Mouse (Mus musculus) megakaryocyte progenitor cell, adult 5-6 weeks (primary cell): ENCODE data around the gene Anks1b. TPM values are rescaled to one million over a fixed set of nuclear protein-coding genes. Genes with fewer than 3 reads are reported as not detected.
A peak's percentile ranks its signal among the peaks of the same experiment; 100 is the strongest.

Experiments used
- ATAC-seq: replicated peaks from 2 replicates; pipeline ENCODE4 v1.8.0; 2016; ENCODE audit warnings: mild to moderate bottlenecking, moderate TSS enrichment, inconsistent platforms; ENCODE audit not compliant: poor library complexity
- total RNA-seq, 2 experiments: library from RNA; stranded (forward) in 1 of 2; stranded (reverse) in 1 of 2; fragments of 157-497, 149-512 nt in 1 of 2; fragments of 200-1000 nt in 1 of 2; gene quantifications; 2 replicates each; pipeline versions ENCODE4 v1.2.3 to v1.2.4; 2015 to 2017

Gene Anks1b
- total RNA-seq, 2 experiments from 2014 or later: not detected

DNA sequence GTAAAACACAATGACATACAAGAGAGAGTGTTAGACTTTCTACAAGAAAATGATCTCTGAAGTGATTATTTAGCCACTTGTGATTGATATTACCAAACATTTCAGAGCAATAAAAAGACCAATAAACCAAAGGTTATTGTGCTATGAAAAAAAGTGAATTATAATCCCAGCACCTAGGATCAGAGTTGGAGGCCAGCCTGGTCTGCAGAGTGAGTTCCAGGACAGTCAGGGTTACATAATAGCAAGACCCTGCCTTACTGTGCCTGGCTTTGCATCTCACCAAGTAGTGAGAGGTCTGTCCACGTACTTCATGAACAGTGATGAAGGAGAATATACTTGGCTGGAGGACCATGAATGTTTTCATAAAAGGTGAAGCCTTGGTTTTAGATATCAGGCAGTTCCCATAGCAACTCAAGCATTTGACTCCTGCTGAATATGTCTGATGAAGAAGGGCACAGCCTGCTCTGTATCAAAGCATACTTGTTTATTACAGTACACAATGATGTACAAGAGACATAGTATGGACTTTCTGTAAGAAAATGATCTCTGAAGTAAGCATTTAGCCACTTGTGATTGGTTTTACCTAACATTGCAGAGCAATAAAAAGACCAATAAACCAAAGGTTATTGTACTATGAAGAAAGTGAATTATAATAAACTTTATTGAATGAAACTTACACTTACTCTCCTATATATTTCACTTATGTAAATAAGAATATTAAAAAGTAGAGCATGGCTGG is 484.0 kb downstream of the Anks1b start:
- ATAC-seq: no peak

DNA sequence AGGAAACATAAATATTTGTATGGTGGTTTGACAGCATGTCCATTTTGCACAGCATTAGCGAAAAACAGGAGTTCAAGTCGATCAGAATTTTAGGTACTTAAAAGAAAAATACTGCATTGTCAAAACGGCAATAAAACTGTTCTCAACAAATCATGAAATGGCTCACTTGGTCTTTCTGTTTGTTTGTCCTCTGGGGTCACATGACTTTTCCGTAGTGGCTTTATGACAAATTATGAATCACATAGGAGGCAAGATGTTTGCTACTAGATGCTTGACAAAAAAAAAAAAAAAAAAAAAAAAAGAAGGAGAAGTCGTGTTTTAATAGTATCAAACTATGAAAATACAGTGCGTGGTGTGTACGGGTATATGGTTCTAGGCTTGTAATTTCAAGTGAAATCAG is 495.7 kb downstream of the Anks1b start:
- ATAC-seq: no peak

GRCm38 (mm10) chr10:90370751-90371150 is 497.4 kb downstream of the Anks1b start:
- ATAC-seq: no peak

- peak; percentile 91 for ATAC-seq
Measured at GRCm38 (mm10) chr10:90373469-90373868, 500.2 kb downstream of the Anks1b start.

DNA sequence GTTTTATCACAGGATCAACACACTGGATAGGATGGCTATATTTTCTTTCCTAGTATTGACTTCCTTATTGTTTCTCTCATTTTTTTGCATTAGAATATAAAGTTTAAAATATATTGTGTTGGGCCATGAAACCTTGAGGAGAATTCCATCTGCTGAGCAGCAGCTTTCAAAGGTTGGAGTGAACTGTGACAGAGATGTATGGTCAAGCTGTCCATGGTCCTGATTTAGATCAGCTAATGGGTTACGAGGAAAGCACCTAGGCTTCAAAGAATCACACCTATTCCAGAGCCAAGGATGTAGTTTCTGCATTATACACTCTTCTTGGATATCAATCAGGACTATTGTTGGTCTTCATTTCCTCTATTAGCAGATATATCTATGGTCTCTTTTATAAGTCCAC is 503.3 kb downstream of the Anks1b start:
- no peak for ATAC-seq

DNA sequence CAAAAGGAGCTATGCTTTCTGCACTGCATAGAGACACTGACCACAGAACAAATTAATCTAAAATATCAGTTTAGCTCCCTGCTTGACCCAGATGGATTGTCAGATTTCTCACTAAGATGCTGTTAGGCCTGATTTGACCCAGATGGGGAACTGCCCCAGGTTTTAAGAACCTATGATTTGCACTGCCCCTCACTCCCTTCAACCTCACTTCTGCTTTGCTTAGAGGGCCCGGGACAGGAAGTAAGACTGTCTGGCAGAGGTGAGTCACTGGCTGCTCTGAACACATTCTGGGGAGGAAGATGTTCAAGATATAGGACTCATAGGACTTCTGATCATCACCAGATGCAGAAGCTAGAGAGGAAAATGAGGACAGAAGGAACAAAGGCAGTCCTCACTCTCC is 506.8 kb downstream of the Anks1b start:
- peak; percentile 83 for ATAC-seq

DNA sequence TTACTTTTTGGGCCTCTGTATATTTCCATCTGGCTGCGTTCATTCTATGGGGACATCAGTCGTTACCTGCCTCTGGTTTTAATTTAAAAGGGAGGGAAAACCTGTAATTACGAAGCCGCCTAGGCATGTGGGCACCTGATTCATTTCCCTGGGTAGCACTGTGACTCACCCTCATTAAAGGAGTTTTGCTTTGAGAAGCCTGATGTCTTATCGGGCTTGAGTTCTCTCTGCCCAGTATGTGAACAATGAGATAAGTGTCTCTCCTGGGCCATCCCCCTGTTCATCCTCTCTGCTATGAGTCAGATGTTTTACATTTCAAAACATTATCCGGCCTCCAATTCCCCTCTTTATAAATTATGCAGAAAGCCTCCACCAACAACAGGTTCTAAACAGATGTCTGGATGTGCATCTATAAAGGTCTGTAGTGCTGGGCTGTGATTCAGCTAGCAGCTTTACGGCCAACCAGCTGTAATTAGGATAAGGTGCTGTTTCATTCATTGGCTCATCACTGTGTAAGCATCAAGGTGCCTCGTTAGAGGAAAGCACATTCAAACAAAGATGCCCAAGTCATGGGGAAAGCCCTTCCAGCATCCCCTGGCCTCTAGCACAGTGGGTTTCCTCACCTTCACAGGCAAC is 507.5 kb downstream of the Anks1b start:
- ATAC-seq: no peak

GRCm38 (mm10) chr10:90400382-90400781 is 527.1 kb downstream of the Anks1b start:
- ATAC-seq: no peak

- ATAC-seq: no peak
Measured at GRCm38 (mm10) chr10:90408484-90408883, 535.2 kb downstream of the Anks1b start.

DNA sequence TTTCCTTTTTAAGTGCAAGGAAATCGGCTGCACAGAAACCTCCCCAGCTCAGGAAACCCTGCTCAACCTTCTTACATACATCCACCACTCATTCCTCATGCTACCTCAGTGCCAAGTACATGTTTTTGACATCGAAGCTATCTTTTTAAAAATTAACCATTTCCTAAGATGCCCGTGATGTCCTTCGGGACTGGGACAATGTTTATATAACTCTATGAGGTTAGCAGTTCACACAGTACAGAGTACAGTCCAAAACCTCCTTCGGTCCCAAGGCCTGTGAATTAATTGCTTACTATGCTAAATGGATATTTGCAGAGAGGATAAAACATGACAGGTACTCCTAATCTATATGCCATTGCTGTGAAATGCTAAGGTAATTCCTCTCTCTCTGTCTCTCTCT is 558.2 kb downstream of the Anks1b start:
- no peak for ATAC-seq

DNA sequence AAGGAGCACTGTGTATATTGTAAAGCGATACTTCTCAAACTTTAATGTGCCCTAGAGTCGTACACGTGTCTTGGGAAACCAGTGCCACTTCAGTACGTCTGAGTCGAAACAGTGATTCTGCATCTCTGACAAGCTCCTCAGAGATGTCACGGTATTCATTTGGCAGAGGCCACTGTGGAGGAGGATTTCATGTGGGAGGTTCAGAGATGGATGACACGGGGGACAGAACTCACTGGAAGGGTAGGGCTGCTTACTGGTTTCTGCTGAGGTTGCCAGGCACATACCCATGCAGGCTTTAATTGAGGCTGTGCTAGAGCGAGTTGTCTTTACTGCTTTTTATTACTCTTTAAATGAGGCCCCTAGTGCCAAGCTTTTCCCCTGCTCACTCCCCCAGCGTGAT is 558.7 kb downstream of the Anks1b start:
- no peak for ATAC-seq

- ATAC-seq: no peak
Measured at GRCm38 (mm10) chr10:90432479-90432878, 559.2 kb downstream of the Anks1b start.

DNA sequence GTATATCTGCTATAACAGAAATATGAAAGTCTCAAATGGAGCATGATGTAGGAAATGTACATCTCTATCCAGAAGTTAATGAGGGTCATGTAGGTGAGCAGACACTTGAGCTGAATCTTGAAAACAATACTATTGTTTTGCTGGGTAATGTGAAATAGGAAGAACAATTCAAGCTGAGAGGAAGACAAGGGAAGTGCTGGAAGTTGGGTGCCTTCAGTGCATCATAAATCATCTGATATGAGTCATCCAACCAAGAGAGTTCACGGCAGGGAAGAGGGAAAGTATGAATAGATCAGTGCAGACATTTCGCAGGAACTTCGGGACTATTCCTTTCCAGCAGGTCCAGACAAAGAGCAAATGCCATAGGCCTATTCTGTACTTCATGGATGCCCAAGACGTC is 567.7 kb downstream of the Anks1b start:
- ATAC-seq: no peak

- ATAC-seq: no peak
Measured at GRCm38 (mm10) chr10:90441656-90442055, 568.3 kb downstream of the Anks1b start.

DNA sequence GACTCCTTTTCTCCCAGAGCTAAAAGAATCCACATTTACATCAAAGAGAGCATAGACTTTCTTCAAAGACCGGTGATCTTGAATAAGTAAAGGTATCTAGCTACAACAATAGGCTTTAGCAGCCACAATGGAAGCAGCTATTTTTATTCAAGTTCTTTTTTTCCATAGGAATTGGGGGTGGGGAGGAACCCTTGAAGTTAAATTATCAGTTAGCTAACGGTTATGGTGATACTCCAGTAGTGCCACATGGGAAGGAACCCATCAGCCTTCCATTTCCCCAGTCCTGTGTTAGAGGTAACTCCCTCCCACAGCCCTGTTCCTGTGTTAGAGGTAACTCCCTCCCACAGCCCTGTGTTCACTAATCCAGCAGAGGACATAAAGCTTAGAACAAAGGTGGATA is 591.6 kb downstream of the Anks1b start:
- no peak for ATAC-seq

- ATAC-seq: no peak
Measured at GRCm38 (mm10) chr10:90465426-90465825, 592.1 kb downstream of the Anks1b start.

DNA sequence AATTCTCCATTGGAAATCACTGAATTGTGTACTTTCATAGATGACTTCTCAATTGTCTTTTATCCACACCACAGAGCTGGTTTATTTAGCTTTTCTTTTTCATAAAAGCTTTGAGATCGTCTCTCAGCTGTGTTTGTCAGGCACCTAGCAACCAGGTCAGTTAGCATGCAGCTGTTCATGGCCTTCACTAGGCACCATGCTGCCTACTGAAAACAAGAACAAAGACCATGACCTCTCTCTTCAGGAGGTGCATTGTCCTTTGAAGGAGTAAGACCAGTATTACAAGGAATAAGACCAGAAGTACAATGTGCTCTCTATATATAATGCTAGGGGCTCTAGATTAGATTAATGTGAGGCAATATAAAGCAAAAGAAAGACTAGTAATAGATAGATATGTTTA is 594.2 kb downstream of the Anks1b start:
- ATAC-seq: no peak

DNA sequence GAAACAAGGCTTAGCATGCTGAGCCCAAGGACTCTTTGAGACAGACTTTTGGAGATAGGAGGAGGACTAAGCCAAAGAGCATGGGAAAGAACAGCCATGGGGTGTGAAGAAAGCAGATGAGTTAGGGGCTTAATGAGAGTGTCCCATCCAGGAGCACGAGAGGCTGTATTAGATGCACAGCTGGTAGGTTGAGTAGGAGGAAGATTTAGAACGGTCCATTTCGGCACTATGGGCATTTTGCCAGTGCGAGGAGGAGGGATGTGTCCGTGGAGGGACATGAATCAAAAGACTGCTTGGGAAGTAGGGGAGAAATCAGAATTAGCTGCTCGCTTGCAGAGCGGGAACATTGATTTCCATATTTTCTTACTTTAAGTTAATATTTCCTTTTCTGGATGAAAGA is 620.1 kb downstream of the Anks1b start:
- no peak for ATAC-seq

DNA sequence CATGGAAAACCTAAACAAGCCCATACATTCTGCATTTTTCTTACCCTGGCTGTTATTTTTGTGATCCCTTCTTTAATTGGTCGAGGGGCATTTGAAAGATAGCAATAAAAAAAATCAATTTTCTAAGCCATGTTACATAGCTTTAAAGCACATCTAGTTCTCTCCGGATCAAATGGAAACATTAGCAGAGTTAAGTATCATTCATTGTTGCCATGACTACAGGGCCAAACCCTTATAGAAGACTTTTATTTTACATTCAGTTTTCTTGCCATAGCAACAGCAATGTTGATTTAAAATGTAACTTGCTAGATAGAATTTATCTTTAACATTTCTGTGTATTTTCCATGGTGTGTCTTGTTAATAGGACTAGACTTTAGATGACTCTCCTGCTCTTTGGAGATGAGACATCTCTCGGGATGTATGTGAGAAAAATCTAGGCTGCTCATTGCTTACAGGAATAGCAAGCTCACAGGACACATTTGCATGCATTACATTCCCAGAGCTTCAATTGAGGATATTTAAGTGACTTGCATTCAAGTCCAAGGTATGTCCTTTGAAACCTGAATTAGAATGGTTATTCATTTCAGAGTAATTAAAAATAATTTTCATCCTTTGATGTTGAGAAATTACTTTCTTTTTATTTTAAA is 620.8 kb downstream of the Anks1b start:
- no peak for ATAC-seq

GRCm38 (mm10) chr10:90494981-90495516 is 621.7 kb downstream of the Anks1b start:
- no peak for ATAC-seq

- ATAC-seq: no peak
Measured at GRCm38 (mm10) chr10:90507561-90507960, 634.3 kb downstream of the Anks1b start.

- no peak for ATAC-seq
Measured at GRCm38 (mm10) chr10:90512801-90513200, 639.5 kb downstream of the Anks1b start.
